Mouse (Mus musculus) layer of hippocampus, adult 8-10 months (tissue): ENCODE measurements at regions not wholly inside any gene's neighbourhood (a gene's known extent, or its start where the extent isn't known, plus 50 kb on each side); places are given as distances from the start of the nearest gene placed in this dataset.
"Not testable (repeated sequence)": the region's sequence is repeated elsewhere in the genome, so short reads cannot be mapped to it uniquely, and the experiment has no call there.

Experiments used
- DNase-seq, 2 experiments: peaks; one replicate each; pipeline ENCODE4 v3.0.0; 2022; ENCODE audit warnings: low spot score in 2 of 2

DNA sequence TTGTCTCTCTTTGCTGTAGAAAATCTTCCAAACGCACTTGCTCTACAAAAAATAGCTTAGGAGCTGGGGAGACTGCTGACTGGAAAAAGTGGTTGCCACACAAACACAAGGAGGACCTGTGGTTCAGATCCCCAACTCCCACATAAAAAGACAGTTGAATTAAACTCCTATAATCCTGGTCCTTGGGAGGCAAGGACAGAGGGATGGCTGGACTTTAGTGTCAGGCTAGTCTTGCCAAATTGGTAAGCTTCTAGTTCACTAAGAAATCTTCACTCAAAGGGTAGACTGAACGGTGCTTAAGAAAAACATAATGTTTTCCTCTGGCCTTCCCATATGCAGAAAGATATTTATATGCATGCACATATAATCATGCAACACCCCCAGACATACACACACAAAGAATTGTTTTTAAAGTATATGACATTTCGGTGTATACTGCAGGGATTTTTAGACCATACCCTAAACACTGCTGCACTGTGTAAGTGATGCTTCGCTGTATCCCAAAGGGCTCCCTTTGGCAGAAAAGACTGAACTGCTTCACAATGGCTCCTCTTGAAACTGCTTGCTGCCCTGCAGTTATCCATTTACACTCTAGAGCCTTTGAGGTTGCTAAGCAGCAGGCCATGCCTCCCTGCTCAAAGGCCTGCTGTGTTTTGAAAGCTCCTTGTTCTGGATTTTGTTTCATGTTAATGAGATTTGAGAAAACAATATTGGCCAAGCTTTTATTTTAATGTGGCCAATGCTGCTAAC, 1299.3 kb downstream of the Zfp704 start:
- peak; percentile 7 to 14 for DNase-seq

DNA sequence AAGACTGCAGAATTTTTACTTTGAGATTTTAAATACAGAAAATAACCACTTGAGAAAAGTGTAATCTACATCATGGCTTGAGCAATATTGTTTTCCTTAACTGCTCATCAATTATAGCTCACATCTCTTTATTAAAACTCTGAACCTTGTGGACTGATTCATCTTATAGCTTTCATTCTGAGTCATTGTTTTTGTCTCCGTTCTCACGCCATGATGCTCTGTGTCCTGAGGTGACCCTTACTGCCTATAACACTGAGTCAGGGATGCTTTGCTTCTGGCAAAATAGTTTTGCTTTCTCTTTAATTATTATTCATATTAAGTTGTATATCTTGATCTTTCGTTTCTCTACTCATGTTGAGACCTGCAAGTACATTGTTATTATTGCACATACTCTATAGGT, 1302.6 kb downstream of the Zfp704 start:
- DNase-seq: no peak

DNA sequence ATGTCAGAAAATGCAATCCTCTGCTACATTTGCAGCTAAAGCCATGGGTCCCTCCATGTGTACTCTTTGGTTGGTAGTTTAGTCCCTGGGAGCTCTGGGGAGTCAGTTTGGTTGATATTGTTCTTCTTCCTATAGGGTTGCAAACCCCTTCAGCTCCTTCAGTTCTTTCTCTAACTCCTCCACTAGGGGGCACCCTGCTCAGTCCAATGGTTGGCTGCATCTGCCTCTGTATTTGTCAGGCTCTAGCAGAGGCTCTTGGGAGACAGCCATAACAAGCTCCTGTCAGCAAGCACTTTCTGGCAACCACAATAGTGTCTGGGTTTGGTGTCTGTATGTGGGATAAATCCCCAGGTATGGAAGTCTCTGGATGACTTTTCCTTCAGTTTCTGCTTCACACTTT, 1305.1 kb downstream of the Zfp704 start:
- no peak for DNase-seq

DNA sequence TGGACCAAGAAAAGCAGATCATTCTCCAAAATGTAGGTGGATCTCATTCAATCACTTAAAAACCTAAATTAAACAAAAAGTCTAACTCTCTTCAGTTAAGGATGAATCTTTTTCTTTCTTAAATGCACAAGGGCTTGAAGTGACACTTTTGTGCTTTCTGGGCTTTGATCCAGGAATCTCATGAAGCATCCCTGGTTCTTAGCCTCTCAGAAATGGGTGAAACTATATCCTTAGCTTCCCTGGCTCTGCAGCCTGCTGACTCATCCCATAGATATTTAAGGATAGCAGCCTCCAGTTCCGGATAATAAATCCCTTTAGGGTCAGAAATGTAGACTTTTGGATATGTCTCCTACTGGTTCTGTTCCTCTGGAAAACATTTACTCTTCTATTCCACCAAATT, 1316.8 kb downstream of the Zfp704 start:
- no peak for DNase-seq

DNA sequence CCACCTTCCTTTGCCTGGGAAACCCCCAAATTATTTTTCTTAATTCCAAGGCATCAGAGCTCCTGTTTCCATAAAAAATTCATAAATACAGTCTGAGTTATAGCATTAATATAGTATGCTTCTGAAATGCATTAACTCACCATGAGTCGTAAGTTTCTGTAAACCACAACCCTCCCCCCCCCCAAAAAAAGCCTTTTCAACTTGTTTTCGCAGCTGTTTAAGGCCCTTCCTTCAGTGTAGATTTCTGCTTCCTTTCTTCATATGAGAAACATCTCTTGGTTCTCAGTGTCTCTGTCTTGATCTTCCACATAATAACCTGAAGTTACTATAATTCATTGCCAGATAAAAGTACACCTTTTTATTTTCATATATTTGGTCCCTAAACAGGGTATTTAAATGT, 1320.3 kb downstream of the Zfp704 start:
- no peak for DNase-seq

DNA sequence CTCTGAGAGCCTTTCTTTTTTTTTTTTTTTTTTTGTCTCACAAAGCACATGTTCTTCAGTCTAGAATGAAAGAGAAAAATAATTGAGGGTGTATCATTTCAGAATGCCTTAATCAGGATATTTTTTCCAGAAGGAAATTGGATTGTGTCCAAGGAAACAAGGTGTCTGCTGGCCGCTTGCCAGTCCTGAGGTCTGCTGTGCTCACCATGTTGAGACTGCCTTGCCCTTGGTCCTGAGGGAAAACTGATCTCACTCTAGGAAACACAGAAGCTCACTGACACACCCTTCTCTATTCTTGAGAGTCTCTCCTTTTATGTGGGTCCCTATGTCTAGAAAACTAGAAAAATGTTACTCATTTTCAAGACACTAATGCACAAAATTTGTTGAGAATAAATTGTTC, 1321.4 kb downstream of the Zfp704 start:
- DNase-seq: no peak

DNA sequence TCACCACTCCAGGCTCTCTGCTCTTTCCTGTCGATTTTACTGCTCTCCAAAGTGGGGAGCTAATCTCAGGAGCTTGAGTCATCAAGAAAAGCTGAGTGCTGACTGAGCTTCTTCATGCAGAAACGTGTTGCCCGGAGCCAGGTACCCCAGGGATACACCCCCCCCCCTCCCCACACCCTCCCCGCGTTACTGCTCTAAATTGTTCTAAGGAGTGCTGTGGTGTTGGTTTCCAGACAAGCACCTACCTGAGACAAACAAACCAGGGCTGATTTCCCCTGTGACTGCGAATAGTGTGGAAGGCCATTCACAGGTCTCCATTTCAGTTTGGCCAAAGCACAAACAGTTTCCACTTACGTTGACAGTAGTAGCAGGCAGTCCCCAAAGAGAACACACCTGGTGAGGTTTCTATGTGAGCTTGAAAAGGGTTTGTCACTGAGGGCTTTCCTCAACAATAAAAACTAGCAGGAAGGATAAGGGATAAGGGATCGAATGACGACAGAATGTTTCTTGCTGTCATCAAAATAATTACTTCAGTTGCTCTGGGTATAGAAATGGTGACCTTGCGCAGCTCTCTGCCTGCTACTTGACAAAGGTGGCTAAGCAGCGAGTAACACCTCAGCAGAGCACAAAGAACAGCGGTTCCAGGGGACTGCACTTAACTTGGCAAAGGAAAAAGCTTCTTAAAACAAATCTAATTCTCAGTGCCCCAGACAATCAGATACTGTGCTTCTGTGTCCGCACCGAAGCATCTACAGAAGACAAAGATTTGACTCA, 1325.0 kb downstream of the Zfp704 start:
- no peak for DNase-seq

DNA sequence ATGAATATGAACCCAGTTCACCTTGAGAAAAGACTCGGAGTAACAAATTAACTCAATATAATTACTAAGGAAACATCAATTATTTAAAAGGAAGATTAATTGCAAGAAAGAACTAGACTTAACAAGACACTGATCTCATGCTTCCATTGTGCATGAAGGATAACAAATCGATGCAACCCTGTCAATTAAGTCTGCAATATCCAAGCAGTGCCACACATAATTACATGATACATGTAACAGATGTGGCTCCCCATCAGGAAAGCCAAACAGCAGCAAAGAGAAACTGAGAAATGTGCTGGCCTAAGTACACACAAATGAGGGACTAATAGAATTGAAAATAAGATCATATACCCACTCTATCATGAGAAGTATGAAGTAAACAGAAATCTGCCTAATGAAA, 1327.5 kb downstream of the Zfp704 start:
- DNase-seq: no peak

DNA sequence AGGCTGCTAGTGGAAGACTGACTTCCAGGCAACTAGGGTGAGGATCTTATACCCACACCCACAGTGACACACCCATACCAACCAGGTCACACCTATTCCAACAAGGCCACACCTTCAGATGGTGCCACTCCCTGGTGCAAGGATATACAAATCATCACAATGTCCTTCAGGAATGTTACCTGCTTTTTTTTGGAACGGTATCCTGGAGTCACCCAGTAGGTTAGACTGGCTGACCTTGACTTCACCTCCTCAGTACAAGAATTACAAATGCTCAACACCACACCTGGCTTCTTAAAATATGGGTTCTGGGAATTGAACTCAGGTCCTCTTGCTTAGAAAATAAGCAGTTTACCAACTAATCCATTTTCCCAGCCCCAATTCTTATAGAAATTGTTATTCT, 1333.2 kb downstream of the Zfp704 start:
- DNase-seq: no peak

DNA sequence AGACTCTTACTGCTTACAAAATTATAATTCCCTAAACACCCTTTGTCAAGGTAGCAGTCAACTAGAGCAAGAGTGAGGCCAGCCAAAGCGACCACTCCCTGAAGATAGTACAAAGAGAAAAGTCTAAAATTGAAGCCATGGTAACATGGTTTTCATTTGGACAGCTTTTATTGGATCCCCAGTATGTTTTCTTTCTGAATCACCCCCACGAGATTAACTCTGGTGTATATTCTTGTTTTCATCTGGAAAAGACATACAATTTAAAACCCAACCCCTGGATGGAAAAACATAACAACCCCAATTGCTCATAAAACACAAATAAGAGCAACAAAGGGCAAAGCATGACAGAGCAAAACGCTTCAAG, 1339.0 kb downstream of the Zfp704 start:
- DNase-seq: no peak

DNA sequence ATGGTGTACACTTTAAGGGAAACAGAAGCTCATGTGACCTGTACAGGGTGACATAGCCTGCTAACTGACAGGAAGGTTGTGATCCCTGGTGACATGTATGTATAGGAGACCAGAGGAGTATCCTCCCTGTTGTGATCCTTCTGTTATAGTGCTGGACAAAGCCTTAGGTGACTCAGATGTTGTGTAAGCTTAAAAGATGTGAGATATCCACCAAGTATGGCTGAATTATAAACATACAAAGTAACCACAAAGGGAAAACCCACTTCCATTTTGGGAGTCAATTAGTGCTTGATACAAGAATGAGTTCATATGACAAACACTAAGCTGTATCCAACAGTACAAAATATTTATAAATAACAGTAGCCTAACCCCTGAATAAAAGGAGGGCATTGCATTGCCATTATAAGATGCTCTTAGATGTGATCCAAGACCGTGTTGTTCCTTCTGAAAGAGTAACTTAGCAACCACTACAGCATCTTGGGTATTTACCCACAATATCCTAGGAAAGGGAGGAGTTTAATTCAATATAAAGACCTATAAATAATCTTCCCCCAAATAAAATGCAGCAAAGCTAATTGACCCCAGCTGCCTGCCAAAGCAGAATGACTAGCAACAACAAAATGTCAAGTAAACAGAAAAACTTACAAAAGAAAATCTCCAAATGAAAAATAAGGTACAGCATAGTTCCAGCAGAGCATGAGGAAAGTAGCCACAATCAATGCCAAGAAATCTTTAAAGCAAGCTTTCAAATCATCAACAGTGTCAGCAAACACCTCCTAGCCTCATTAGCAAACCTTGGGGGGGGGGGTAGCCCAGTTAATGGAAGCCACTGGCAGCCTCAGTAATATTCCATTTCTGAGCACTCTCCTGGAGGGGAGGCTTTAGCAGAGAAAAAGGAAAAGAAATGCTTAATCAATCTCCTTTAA, 1339.6 kb downstream of the Zfp704 start:
- DNase-seq: no peak

DNA sequence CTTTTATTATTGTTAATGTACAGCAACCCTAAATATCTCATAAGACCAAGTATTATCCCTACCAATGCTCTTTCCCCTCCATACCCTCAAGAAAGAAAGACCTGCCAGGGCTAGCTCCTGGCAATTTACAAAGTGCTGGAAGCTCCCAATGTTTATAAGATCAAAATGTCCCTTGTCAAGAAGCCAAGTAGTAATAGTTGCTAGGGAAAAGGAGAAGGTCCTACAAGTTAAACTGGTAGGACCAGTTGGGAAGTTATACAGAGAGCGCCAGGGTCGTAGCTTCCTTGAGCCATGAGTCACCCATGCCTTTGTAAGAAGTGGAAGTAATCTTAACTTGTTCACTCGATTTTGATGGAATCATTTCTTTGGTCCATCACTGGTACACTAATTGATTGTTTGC, 1344.1 kb downstream of the Zfp704 start:
- DNase-seq: no peak

DNA sequence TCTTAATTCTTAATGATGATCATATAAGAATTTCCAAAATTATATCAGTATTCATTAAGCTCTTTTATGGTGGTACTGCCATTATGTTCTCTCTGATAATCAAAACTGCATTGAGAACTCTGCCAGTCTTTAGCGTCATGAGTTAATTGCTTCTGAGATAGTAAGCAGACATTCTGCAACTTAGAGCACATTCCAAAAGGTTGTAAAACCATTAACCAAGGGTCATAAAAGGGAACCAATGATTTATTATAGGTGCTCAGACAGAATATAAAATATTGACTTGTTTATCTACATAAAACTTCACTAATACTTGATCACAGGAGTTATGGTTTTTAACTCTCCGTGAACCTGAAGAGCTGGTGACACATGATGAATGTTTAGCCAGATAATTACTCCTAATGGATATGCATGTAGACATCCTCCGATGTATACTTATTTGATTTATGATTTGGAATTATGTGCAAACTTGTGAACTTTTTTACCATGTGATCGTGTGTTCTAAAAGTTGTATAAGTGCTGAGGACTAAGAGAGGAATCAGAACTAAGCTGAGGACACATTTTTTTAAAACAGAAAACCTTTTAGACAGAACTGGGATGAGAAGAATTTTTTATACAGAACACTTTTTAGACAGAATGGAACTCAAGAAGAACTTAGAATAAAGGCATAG, 1345.4 kb downstream of the Zfp704 start:
- no peak for DNase-seq

DNA sequence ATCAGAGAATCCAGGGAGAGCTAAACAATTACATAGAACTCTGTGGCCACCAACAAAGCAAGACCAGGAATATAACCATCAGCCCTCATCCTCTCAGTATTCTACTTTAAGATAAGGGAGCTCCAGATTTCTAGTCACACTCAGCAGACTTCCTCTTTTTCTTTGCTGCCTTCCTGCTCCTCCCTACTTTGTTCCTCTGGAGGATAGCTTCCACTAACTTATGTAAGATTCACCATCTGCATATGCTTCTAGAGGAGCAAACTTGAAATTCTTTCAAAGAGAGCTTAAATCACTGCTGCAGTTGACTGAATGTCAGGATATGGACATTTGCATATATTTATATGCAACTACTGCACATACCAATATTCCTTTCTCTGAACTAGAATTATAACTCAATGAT, 1352.6 kb downstream of the Zfp704 start:
- no peak for DNase-seq

DNA sequence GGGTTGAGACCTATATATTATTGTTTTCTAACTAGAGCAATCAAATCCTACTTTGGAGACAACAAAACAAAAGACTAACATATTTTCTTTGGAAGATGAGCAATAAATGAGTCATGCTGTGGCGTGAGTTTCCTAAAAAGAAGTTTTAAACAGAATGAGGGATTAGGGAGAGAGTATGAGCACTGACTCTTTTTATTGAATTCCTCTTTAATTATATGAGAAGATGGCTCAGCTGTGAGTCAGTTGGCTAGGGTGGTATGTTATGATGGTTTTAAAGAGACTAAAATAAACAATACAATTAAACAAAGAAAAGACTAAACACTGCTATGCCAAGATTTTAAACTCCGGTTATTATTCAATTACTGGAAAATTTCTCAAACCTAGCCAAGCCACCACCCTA, 1357.6 kb downstream of the Zfp704 start:
- DNase-seq: no peak

DNA sequence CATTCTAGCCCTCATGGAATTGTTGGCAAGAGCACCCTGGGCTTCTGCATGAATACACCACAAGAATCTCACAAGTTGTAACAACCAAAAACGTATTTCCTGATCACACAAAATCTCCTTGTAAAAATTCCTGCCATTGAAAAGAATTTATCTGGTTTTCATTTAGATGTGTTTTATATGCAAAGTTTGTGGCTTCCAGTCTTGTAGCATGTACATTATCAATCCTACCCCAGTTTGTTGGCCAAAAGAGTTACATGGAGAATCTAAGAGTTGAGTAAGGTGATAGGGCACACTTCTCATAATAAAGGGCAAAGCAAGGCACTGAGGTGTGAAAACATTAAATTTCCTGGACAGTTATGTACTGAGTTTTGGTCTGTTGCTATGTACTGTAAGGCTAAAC, 1361.0 kb downstream of the Zfp704 start:
- DNase-seq: no peak

DNA sequence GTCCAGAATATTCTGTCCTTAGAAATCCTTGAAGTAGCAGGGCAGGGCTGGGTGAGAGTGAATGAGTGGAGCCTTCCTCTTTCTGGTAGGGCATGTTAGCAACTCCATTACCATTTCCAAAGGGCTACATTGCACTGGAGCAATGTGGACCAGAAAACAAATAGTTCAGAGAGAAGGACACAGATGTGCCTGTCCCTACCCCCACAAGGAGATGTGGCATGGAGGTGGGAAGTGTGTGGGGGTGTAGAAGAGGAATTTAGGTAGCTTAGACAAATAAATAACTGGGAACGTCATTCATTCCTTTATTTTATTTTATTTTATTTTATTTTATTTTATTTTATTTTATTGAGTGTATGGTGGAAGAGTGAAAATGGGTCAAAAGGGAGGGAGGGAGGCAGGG, 1364.1 kb downstream of the Zfp704 start:
- peak; percentile 22 to 26 for DNase-seq

DNA sequence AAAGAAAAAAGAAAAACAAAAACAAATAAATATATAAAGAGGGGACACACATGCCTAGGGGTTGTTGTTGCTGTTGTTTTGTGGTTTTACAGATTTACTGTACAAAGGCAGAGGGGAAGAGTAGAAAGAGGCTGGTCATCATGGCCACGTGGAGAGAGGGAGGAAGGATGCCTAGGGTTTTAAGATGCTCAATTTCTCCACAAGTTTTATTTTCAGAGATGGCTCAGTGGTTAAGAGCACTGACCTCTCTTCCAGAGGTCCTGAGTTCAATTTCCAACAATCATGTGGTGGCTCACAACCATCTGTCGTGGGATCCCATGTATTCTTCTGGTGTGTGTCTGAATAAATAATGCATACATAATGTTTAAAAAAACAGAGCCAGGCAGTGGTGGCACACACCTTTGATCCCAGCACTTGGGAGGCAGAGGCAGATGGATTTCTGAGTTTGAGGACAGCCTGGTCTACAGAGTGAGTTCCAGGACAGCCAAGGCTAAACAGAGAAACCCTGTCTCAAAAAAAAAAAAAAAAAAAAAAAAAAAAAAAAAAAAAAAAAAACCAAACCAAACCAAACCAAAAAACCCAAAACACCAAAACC, 1364.6 kb downstream of the Zfp704 start:
- DNase-seq: peak in 1 of 2 experiments; percentile 13

DNA sequence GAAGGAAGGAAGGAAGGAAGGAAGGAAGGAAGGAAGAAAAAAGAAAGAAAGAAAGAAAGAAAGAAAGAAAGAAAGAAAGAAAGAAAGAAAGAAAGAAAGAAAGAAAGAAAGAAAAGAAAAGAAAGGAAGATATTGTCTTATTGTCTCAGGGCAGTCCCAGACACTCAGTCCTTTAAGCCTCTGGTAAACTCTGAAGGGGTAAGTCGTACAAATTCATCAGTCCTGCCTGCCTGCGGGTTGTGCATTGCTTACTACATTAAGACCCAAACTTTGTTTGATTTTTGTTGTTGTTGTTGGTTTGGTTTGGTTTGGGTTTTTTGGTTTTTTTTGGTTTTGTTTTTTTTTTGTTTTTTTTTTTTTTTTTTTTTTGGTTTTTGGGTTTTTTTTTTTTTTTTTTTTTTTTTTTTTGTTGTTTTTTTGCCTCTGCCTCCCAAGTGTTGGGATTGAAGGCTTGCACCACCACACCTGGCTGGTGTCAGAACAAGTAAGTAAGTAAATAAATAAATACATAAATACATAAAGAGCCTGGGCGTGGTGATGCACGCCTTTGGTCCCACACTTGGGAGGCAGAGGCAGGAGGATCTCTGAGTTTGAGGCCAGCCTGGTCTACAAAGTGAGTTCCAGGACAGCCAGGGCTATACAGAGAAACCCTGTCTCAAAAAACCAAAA, 1365.2 kb downstream of the Zfp704 start:
- DNase-seq: not testable (repeated sequence)

DNA sequence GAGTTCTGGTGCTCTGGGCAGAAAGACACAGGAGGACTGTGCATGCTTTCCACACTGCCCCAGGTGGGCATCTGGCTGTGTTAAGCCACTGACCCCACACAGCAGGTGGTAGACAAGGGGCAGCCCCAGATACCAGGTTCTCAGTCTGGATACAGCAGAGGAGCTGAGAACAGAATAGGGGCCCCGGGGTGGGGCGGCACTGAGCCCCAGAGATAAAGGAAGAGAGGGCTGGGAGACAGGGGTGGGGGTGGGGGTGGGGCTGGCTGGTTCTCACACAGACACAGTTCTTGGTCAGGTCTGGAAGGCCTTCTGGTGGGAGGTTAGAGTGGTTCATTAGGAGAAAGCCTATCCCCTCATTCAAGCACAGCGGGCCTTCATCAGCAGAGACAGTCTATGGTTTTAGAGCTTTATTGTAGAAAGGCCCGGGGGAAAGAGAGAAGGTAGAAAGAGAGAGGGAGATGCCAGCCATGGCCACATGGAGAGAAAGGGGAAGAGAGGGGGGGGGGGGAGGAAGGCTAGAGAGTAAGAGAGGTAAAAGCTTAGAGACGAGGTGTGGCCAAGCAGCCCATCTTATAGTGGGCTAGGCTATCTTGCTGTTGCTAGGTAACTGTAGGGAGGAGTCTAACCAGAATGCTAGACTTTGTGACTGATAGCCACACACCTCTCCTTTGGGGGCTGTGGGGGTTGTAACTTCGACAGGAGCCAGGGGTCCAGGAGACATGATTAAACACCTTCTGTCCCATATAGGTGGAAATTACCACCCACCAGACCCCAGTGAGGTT, 1403.1 kb downstream of the Zfp704 start:
- DNase-seq: no peak
